Mouse (Mus musculus): ENCODE measurements around the gene Pou2f2.

Gene Pou2f2

GRCm38 (mm10) chr7:25145896-25146295 is 33.6 kb downstream of the Pou2f2 start:
- peak; percentile 32 for DNase-seq (ENCODE audit: low spot score)

GRCm38 (mm10) chr7:25141761-25142160 is 37.8 kb downstream of the Pou2f2 start:
- peak; percentile 66 for DNase-seq (ENCODE audit: low spot score)

GRCm38 (mm10) chr7:25137553-25137952 is 42.0 kb downstream of the Pou2f2 start:
- DNase-seq (ENCODE audit: low spot score): no peak

- peak; percentile 74 for DNase-seq (ENCODE audit: low spot score)
Measured at GRCm38 (mm10) chr7:25133092-25134049, 46.2 kb downstream of the Pou2f2 start.

- no peak for DNase-seq (ENCODE audit: low spot score)
Measured at GRCm38 (mm10) chr7:25132318-25132960, 47.1 kb downstream of the Pou2f2 start.

GRCm38 (mm10) chr7:25131247-25131646 is 48.3 kb downstream of the Pou2f2 start:
- no peak for DNase-seq (ENCODE audit: low spot score)

- DNase-seq (ENCODE audit: low spot score): no peak
Measured at GRCm38 (mm10) chr7:25130565-25130964, 49.0 kb downstream of the Pou2f2 start.

- DNase-seq (ENCODE audit: low spot score): no peak
Measured at GRCm38 (mm10) chr7:25129390-25129979, 50.0 kb downstream of the Pou2f2 start.

- DNase-seq (ENCODE audit: low spot score): no peak
Measured at GRCm38 (mm10) chr7:25127971-25128370, 51.6 kb downstream of the Pou2f2 start.

- DNase-seq (ENCODE audit: low spot score): no peak
Measured at GRCm38 (mm10) chr7:25125716-25126281, 53.7 kb downstream of the Pou2f2 start.

GRCm38 (mm10) chr7:25121240-25121786 is 58.2 kb downstream of the Pou2f2 start:
- no peak for DNase-seq (ENCODE audit: low spot score)

GRCm38 (mm10) chr7:25120061-25120834 is 59.3 kb downstream of the Pou2f2 start:
- DNase-seq (ENCODE audit: low spot score): no peak

- DNase-seq (ENCODE audit: low spot score): no peak
Measured at GRCm38 (mm10) chr7:25112956-25113603, 66.4 kb downstream of the Pou2f2 start.

GRCm38 (mm10) chr7:25112178-25112955 is 67.2 kb downstream of the Pou2f2 start:
- DNase-seq (ENCODE audit: low spot score): no peak

- no peak for DNase-seq (ENCODE audit: low spot score)
Measured at GRCm38 (mm10) chr7:25110336-25110735, 69.2 kb downstream of the Pou2f2 start.

- no peak for DNase-seq (ENCODE audit: low spot score)
Measured at GRCm38 (mm10) chr7:25109355-25109754, 70.2 kb downstream of the Pou2f2 start.

- no peak for DNase-seq (ENCODE audit: low spot score)
Measured at GRCm38 (mm10) chr7:25106790-25107502, 72.6 kb downstream of the Pou2f2 start.

- peak; percentile 67 for DNase-seq (ENCODE audit: low spot score)
Measured at GRCm38 (mm10) chr7:25105411-25106160, 73.9 kb downstream of the Pou2f2 start.

- DNase-seq (ENCODE audit: low spot score): no peak
Measured at GRCm38 (mm10) chr7:25099581-25099980, 79.9 kb downstream of the Pou2f2 start.
